Comparison of ENCODE assay signal across 18 mouse cellular contexts in genomic region chr4:32175853-32176448, GRCm38 (mm10).
A peak's percentile ranks its signal among the peaks of the same experiment; 100 is the strongest.
DNase-seq lines count a peak whose midpoint lies in the region; ATAC-seq and TF ChIP-seq lines count a peak whose summit lies in the region.
"Had no signal": no experiment of that assay in that cellular context is flagged by ENCODE, and none has a peak within 500 bp of the region (broad histone marks: within the 10 kb centered on the region; RNA-seq: fewer than 3 reads in every experiment).

No protein-coding gene starts in this region.

- H3K36me3 ChIP-seq in kidney, embryonic 16.5 days (ENCODE audit: insufficient read depth, low read length), result no peaks in the 10 kb centered on the region
- no peaks in the 10 kb centered on the region for H3K36me3 ChIP-seq in kidney, adult 2 months (ENCODE audit: control insufficient read depth, insufficient read depth, low read length)
- no peaks in the 10 kb centered on the region for H3K36me3 ChIP-seq in limb, embryonic 10.5 days
- H3K36me3 ChIP-seq: G1E; limb, embryonic 15.5 days; stomach, embryonic 15.5 days had no signal

- 0 out of 2 replicates have a peak overlapping the region, but pooled peaks have one; percentile 20 for H3K27ac ChIP-seq in kidney, embryonic 16.5 days (ENCODE audit: low read length)
- no peak overlapping the region for H3K27ac ChIP-seq in kidney, adult 2 months (ENCODE audit: insufficient read depth, low read depth, low read length)
- peak overlapping the region; percentile 86 for H3K27ac ChIP-seq in limb, embryonic 10.5 days
- H3K27ac ChIP-seq: layer of hippocampus, adult 2 months; limb, embryonic 15.5 days; stomach, embryonic 15.5 days had no signal

- H3K4me1 ChIP-seq in kidney, embryonic 16.5 days (ENCODE audit: insufficient read depth, low read length), result peaks cover 42% of the 10 kb centered on the region
- peaks cover 8% of the 10 kb centered on the region for H3K4me1 ChIP-seq in kidney, adult 2 months (ENCODE audit: control insufficient read depth, insufficient read depth, low read length)
- peaks cover 73% of the 10 kb centered on the region for H3K4me1 ChIP-seq in limb, embryonic 10.5 days

- no peak overlapping the region for H3K9ac ChIP-seq in kidney, embryonic 16.5 days (replicated peaks; ENCODE audit: low read length)
- H3K9ac ChIP-seq: limb, embryonic 15.5 days; stomach, embryonic 15.5 days had no signal

- TF ChIP-seq CTCF in kidney, adult 2 months (conservative IDR thresholded peaks at IDR 0.05; ENCODE audit: insufficient read depth, insufficient read length, low read depth, low read length), result no peak

- no peak overlapping the region for H3K4me2 ChIP-seq in kidney, embryonic 16.5 days (replicated peaks; ENCODE audit: low read depth, low read length)
- H3K4me2 ChIP-seq: limb, embryonic 15.5 days; stomach, embryonic 15.5 days had no signal

- WGBS in kidney, embryonic 16.5 days, result 32% methylated on average over 6 of the region's 6 CpGs
- 67% methylated on average over 6 of the region's 6 CpGs for whole genome bisulfite sequencing in kidney, adult 2 months
- WGBS in limb, embryonic 10.5 days, result 10% methylated on average over 6 of the region's 6 CpGs

- H3K9me3 ChIP-seq in kidney, embryonic 16.5 days (ENCODE audit: low read length), result no peaks in the 10 kb centered on the region
- no peaks in the 10 kb centered on the region for H3K9me3 ChIP-seq in limb, embryonic 10.5 days (replicated peaks)
- H3K9me3 ChIP-seq: G1E; limb, embryonic 15.5 days; stomach, embryonic 15.5 days had no signal

- intact Hi-C loops in heart, postnatal 14 days (cut with DNase I), result no loop called here

- H3K27me3 ChIP-seq in kidney, embryonic 16.5 days (ENCODE audit: insufficient read depth, low read length), result no peaks in the 10 kb centered on the region
- no peaks in the 10 kb centered on the region for H3K27me3 ChIP-seq in kidney, adult 2 months (replicated peaks; ENCODE audit: control insufficient read depth, insufficient read depth, low read length)
- H3K27me3 ChIP-seq in limb, embryonic 10.5 days (ENCODE audit: low read depth, poor library complexity, severe bottlenecking), result no peaks in the 10 kb centered on the region
- H3K27me3 ChIP-seq: limb, embryonic 15.5 days; stomach, embryonic 15.5 days had no signal

- no peak for ATAC-seq in kidney, embryonic 16.5 days (ENCODE audit: low FRiP score, low TSS enrichment)

- no peak for DNase-seq in kidney, adult 2 months
- DNase-seq in ES-CJ7 (ENCODE audit: low read depth, low spot score), result peak; percentile 19
- peak; percentile 41 for DNase-seq in ZHBTc4 (ENCODE audit: low read depth, low spot score)
- peak; percentile 86 for DNase-seq in limb, embryonic 10.5 days (ENCODE audit: low spot score)
- no peak for DNase-seq in frontal cortex, postnatal 36 days (ENCODE audit: low spot score in 2 of 2)
- no peak for DNase-seq in heart, postnatal 14 days
- DNase-seq: cerebellum, adult 9-10 months; gastrocnemius, postnatal 25 days; lung, postnatal 10 days; spleen, adult 18-20 months; thymus, adult 2 months had no signal

- no peak for TF ChIP-seq POLR2A in kidney, adult 2 months (IDR thresholded peaks at IDR 0.05; ENCODE audit: low read depth, low read length)

- H3K4me3 ChIP-seq in kidney, embryonic 16.5 days (ENCODE audit: low read length), result no peak overlapping the region
- H3K4me3 ChIP-seq in kidney, adult 2 months (ENCODE audit: insufficient read depth, low read depth, low read length), result no peak overlapping the region
- H3K4me3 ChIP-seq in limb, embryonic 10.5 days, result peak overlapping the region; percentile 14; the same call in 1 of the 2 replicates
- H3K4me3 ChIP-seq: erythroblast, embryonic 14.5 days; layer of hippocampus, adult 2 months; limb, embryonic 15.5 days; myocyte; stomach, embryonic 15.5 days had no signal

Comparison
In these comparisons a context has a peak if more than half of its experiments do, and no peak if none do; other contexts are left out.
1. DNase-seq: peak in ES-CJ7 (single experiment), ZHBTc4 (single experiment) and limb, embryonic 10.5 days (single experiment); none in kidney, adult 2 months (single experiment), frontal cortex, postnatal 36 days (0 of 2) and heart, postnatal 14 days (0 of 2).